Mouse (Mus musculus): Measurements from ENCODE around the gene Padi2.
A peak's percentile ranks its signal among the peaks of the same experiment; 100 is the strongest.

Padi2 gene

GRCm38 (mm10) chr4:140906076-140906826 is at the start of gene Padi2:
TSS of gene Padi2 (plus strand) at chr4:140906344.
- peak; percentile 93 for DNase-seq (ENCODE audit: low spot score)

- DNase-seq (ENCODE audit: low spot score), result no peak
These were observed 49.1 kb upstream of the Padi2 start for GRCm38 (mm10) chr4:140857041-140857440.

- no peak for DNase-seq (ENCODE audit: low spot score)
These were observed 48.3 kb upstream of the Padi2 start for GRCm38 (mm10) chr4:140857813-140858212.

GRCm38 (mm10) chr4:140859291-140859690 is 46.9 kb upstream of the Padi2 start:
- no peak for DNase-seq (ENCODE audit: low spot score)

- no peak for DNase-seq (ENCODE audit: low spot score)
These were observed 45.9 kb upstream of the Padi2 start for GRCm38 (mm10) chr4:140860125-140860766.

- no peak for DNase-seq (ENCODE audit: low spot score)
These were observed 45.4 kb upstream of the Padi2 start for GRCm38 (mm10) chr4:140860767-140861147.

- DNase-seq (ENCODE audit: low spot score), result no peak
These were observed 44.0 kb upstream of the Padi2 start for GRCm38 (mm10) chr4:140862036-140862650.

DNA sequence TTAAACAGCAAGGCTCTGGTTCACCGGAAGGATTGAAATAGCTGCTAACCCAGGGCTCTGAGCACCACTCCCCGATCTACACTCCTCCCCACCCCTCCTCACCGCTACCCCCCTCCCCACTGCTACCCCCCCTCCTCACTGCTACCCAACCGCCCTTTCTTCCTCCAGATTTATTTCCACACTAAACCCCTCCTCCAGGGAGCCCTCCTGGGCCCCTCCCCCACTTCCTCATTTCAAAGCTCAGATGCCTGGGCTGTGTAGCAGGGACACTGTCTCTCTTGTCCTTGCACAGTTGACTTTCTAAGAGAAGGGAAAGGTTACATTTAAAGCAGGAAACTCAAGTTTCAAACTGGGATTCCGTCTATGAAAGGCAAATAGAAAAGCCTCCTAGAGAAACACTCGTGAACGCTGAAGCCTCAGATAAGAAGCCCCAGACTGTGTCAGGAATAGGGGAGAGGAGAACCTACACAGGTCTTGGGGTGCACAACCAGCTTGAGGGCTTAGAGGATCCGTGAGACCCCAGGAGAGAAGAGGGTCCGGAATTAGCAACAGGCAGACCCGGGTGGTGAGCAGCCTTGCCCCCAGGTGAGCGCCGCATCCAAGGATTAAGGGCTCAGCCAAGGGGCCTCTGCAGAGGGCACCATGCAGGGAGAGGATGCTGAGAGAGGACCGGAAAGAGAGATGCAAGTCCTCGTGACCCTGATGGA is 37.5 kb upstream of the Padi2 start:
- no peak for DNase-seq (ENCODE audit: low spot score)

GRCm38 (mm10) chr4:140869945-140870344 is 36.2 kb upstream of the Padi2 start:
- no peak for DNase-seq (ENCODE audit: low spot score)

DNA sequence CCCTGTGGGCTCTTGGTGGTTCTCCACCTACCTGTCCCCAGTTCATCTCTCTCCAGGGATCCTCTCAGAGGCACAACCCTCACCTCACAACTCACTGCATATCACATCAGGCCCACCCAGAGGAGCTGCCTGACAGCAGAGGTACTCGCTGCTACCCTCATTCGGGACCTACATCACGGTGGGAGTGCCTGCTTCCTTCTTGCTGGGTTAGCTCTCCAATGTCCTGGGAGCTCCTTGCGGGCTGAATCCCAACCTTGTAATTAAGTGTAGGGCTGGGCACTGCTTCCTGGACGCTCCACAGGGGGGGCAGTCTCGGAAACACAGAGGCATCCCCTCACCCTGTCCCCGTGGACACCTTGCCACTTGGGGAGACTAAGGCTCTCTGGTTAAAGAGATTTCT is 35.3 kb upstream of the Padi2 start:
- DNase-seq (ENCODE audit: low spot score), result no peak

DNA sequence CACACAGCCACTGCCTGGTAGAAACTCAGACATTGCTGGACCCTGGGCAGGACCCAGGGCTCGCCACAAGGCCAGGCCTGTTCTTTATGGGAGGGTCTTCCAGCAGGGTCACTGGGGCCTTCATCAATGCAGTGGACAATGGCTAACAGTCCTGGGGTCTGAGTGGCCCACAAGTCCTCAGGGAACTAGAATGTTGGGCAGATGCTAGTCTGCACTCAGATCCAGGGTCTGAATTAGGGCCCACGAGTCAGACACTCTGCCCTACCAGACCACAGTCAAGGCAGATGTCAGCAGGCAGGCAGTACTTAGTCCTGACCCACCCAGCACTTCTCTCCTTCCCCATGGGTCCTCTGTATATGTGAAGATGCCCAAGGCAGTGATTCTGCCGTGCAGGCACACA is 34.8 kb upstream of the Padi2 start:
- no peak for DNase-seq (ENCODE audit: low spot score)

GRCm38 (mm10) chr4:140871851-140872685 is 34.1 kb upstream of the Padi2 start:
- DNase-seq (ENCODE audit: low spot score), result no peak

GRCm38 (mm10) chr4:140872686-140872992 is 33.5 kb upstream of the Padi2 start:
- no peak for DNase-seq (ENCODE audit: low spot score)

GRCm38 (mm10) chr4:140873011-140873410 is 33.1 kb upstream of the Padi2 start:
- no peak for DNase-seq (ENCODE audit: low spot score)

GRCm38 (mm10) chr4:140876161-140876560 is 30.0 kb upstream of the Padi2 start:
- DNase-seq (ENCODE audit: low spot score), result no peak

DNA sequence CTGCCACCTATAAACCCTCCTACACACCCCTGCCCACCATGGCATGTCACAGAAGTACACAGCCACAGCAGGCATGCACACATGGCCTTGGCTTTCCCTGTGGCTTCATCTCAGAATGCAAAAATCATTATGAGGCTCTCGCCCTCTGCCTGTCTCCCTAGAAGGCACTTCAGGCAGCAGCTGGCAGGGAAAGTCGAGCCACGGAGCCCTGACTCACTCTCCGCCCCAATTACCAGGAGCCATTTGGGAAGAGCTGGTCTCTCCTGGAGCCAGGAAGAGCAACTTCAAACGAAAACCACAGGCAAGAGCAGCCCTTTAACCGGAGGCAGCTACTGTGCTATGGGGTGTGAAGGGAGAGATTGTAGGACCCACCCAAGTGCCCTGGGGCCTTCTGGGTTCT is 29.5 kb upstream of the Padi2 start:
- DNase-seq (ENCODE audit: low spot score), result no peak

DNA sequence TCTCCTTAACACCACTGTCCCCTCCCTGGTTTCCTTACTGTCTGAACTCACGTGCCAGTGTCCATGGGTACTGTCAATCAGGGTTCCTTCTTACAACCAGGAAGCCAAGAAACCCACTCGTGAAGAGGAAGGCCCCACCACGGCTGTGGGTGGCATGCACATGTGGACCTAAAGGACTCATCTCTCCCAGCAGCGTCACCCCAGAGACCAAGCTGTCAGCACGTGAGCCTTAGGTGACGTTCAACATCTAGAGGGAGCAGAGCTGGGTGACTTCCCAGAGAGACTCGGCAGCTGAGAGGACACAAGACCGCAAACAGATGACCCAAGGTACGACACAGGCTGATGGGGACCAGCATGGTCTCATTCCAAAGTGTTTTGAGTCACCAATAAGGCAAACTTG is 28.7 kb upstream of the Padi2 start:
- no peak for DNase-seq (ENCODE audit: low spot score)

DNA sequence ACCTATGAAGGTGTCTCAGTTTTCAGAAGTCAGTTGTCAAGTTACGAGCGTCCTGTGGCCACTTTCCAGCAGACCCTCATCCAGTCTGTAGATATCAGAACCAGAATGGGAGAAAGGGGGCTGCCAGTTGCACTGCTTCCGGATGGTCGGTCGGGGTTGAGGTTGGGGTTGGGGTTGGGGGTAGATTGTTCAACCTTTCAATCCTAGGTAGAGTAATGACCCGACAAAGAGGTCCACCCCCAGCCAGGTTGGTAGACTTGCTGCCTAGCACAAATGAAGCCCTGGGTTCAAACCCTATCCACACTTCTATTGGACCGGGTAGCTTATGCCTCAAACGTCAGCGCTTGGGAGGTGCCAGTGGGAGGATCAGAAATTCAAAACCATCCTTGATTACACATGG is 27.5 kb upstream of the Padi2 start:
- DNase-seq (ENCODE audit: low spot score), result no peak

DNA sequence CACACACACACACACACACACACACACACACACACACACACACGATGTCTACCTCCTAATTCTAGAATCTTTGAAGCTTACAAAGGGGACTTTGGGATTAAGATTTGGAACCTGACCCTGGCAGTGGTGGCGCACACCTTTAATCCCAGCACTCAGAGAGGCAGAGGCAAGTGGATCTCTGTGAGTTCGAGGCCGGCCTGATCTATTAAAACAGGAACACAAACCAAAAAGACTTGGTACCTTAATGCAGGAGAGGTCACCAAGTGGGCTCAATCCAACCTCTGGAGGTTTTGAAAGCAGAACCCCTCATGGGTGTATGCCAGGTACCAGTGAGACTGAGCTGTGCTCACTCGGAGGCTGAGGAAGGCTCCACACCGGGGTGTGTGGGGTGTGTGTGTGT is 27.0 kb upstream of the Padi2 start:
- DNase-seq (ENCODE audit: low spot score), result no peak

- DNase-seq (ENCODE audit: low spot score), result no peak
These were observed 26.4 kb upstream of the Padi2 start for GRCm38 (mm10) chr4:140879739-140880138.

DNA sequence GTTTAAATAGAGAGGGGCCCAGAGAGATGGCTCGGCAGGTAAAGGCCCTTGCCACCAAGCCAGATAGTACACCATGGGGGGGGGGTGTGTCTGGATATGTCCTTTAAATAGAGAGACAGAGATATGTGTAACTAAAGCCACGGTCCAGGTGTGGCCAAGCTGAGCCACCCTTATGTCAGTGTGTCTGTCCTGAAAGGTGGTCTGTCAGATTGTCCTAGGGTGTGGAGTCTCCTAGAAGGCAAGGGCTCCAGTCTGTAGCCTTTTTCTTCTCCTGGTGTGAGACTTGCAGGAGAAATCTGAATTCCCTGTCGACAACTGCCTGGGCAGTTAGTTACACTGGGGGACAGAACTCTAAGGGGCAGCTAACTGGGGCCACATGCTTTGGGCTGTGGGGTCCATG is 25.9 kb upstream of the Padi2 start:
- DNase-seq (ENCODE audit: low spot score), result no peak

DNA sequence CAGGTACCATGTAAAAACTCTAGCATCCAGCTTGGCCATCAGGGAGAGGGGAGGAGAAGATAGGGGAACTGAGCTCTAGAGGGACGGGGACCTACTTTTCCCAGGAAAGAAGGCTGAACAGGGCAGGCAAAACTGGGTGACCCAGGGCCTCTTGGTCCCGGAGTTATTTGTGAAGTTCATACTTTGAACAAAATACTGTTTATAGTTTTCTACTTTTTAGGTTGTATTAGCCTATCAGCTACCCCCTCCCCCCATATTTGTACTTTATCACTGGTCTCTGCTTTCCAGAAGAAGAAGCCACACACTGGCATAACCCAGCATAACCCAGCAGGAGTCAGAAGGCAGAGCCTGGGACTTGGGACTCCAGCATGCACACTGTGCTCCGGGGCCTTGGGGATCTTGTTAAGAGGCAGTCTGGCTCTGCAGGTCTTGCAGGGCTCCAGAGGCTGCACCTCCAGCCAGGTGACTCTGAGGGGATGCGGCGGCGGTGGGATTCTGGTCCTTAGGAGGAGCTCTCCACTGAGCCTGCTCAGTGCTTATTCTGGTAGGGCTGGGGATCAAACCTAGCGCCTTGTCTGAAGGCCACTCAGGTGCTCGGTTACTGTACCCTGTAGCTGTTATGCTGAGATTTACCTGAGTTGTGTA is 25.0 kb upstream of the Padi2 start:
- DNase-seq (ENCODE audit: low spot score), result no peak
